Mouse (Mus musculus) left cerebral cortex, postnatal 25 days (tissue): ENCODE results near the gene Gm20696. TPM values are rescaled to one million over a fixed set of nuclear protein-coding genes. Genes with fewer than 3 reads are reported as not detected.

Experiments used
- DNase-seq, 2 experiments: peaks; one replicate each; pipeline ENCODE4 v3.0.0; 2022; ENCODE audit warnings: low spot score in 2 of 2, mixed read lengths in 1 of 2
- intact Hi-C: fragments of 180-260 bp; cut with DNase I; formaldehyde crosslinking; loops from one replicate; pipeline ENCODE4 v1.15.1; 2025
- total RNA-seq, 2 experiments: library from RNA; stranded (reverse); gene quantifications; 2 replicates each; pipeline ENCODE4 v1.2.3; 2021

Gm20696 gene
- total RNA-seq = 1 to 10 TPM; 6.1 to 9.5 TPM

DNA sequence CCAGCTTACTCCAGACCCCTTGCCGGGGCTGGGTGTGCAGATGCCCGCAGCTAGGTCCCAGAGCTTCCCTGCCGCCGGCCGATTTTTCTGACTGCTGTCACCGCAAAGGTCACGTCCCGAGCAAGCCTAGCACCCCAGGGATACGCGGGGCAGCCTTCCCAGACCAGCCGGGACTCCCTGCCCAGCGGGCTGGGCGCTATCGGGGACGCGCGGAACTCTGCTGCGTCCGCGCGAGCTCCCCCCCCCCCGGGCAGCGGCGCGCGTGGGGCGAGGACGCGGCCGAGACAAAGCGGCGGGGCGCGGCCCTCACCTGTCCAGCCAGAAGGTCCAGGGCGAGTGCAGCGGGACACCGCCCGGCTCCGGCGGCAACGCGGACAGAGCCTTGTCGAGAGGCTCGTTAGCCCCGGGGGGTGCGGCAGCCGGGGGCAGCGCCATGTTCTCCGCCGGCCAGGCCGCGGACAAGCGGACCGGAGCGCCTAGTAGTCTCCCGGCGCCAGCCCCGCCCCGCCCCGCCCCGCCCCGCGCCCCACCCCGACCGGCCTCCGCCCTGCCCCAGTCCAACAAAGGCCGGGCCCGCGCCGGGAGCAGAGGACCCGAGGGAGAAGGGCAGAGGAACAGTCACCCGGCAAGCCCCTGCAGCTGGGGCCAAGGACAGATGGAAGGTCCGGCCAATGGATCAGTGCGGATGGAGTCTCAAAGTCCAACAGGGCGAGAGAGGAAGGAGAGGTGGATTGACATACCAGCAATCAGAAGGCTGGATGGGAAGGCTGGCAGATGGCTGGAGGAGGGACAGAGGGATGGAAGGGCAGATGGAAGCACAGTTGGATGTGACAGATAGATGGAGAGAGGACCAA, at the start of gene Gm20696, which contains the start of gene Eif4e3:
Gm20696 (minus strand) TSS at position 480 of the 854 bp plus-strand sequence.
Eif4e3 (minus strand) TSS at position 454 of the 854 bp plus-strand sequence.
- intact Hi-C loops = no loop called here

DNA sequence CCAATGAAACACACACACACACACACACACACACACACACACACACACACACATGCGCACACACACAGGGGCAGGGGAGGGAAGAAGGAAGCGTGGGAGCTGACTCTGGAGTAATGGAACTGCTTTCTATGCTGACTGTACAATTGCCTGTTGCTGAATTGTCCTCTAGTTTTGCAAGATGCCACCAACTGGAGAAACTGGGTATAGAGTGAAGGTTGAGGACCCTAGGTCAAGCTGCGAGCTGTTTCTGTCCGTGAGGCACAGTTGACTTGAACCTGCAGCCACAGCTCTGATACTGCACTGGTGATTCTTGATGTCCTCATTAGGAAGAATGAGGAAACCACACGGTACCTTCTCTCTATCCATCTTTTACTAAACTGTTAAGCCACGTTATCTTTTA, 49.3 kb upstream of the Gm20696 start:
- intact Hi-C loops = no loop called here
- DNase-seq = no peak

More for the DNA sequence above, at the start of gene Gm20696, which contains the start of gene Eif4e3:
- DNase-seq = no peak

DNA sequence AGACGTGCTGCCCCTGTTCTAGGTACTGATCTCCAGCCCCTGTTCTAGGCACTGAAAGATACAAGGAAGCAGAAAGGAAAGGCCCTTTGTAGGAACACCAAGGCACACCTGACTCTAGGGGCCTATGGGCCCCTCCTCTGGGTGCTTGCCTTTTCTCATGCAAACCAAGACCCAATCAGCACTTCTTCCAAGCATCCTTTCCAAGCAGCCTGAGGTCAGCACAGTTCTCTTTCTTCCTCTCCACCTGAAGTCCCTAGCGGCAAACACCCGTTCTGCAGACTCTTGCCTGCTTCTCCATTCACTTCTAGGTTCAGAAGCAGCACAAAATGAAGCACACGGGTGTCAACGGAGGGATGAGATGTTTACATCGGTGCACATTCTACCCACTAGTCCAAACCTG, 48.6 kb upstream of the Gm20696 start:
- intact Hi-C loops = no loop called here
- DNase-seq = no peak

DNA sequence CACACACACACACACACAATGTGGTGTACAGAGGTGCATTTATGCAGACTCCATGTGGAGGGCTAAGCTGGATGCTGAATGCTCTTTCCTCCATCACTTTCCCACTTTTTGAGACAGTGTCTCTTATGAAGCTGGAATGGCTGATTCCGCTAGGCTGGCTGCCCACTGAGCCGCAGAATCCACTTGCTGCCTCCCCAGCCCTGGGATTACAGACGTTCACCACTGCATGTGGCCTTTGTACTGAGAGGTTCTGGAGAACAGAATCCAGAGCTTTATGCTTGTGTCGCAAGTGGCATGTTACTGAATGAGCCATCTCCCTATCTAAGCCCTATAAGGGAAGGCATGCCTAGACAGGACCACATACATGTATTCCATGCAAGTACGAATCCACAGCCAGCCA, 46.7 kb upstream of the Gm20696 start:
- intact Hi-C loops = no loop called here

DNA sequence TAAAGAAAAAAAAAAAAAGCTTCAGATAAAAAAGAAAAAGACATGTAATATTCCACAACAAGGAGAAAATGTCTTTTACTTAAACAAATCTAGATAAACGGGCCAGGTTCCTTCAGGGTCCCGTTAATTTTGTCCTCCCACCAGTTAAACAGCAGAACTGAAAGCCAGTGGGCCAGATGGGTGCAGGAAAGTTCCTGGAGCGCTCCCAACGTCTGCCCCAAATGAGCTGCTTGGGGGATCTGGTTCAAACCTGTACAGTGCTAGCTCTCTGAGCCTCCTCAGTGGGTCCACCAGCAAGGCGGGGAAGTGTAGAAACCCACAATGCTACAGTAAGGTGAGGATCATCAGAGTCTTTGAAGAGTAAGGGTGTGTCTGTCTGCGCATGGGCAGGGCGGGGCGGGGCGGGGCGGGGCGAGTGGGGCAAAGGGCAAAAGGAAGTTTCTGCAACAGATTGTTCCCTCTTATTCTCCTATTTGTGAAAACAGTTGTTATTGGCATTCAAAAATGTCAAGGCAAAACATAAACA, 45.0 kb upstream of the Gm20696 start:
- intact Hi-C loops = no loop called here

More for the DNA sequence above, 46.7 kb upstream of the Gm20696 start:
- DNase-seq = no peak

DNA sequence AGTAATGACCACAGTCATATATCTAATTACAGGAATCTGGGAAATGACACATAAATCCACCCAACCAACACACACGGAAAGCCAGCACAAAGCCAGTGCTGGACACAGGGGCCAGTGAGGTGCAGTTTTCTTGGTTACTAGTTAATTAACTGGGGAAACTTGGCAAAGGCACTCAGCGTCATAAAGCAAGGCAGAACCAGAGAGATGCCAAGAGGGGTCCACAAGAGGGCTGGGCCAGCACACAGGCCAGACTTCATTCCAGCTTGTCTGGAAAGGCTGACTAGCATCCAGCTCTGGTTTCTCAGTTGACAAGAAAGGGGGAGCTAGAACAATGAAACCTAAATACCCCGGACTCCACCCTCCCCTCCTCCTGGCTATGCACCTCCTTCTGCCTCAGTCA, 33.9 kb upstream of the Gm20696 start:
- intact Hi-C loops = no loop called here
- no peak for DNase-seq

More for the DNA sequence above, 45.0 kb upstream of the Gm20696 start:
- DNase-seq = no peak

DNA sequence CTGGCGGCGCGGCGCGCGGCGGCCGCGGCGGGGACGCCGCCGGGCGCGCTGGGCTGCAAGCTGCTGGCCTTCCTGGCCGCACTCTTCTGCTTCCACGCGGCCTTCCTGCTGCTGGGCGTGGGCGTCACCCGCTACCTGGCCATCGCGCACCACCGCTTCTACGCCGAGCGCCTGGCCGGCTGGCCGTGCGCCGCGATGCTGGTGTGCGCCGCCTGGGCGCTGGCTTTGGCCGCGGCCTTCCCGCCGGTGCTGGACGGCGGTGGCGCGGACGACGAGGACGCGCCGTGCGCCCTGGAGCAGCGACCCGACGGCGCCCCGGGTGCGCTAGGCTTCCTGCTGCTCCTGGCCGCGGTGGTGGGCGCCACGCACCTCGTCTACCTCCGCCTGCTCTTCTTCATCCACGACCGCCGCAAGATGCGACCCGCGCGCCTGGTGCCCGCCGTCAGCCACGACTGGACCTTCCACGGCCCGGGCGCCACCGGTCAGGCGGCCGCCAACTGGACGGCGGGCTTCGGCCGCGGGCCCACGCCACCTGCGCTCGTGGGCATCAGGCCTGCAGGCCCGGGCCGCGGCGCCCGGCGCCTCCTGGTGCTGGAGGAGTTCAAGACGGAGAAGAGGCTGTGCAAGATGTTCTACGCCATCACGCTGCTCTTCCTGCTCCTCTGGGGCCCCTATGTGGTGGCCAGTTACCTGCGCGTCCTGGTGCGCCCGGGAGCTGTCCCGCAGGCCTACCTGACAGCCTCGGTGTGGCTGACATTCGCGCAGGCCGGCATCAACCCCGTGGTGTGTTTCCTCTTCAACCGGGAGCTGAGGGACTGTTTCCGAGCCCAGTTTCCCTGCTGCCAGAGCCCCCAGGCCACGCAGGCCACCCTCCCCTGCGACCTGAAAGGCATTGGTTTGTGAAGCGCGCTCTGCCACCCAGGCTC, 26.6 kb upstream of the Gm20696 start:
- intact Hi-C loops = no loop called here
- peak in 1 of 2 experiments; percentile 60 for DNase-seq

DNA sequence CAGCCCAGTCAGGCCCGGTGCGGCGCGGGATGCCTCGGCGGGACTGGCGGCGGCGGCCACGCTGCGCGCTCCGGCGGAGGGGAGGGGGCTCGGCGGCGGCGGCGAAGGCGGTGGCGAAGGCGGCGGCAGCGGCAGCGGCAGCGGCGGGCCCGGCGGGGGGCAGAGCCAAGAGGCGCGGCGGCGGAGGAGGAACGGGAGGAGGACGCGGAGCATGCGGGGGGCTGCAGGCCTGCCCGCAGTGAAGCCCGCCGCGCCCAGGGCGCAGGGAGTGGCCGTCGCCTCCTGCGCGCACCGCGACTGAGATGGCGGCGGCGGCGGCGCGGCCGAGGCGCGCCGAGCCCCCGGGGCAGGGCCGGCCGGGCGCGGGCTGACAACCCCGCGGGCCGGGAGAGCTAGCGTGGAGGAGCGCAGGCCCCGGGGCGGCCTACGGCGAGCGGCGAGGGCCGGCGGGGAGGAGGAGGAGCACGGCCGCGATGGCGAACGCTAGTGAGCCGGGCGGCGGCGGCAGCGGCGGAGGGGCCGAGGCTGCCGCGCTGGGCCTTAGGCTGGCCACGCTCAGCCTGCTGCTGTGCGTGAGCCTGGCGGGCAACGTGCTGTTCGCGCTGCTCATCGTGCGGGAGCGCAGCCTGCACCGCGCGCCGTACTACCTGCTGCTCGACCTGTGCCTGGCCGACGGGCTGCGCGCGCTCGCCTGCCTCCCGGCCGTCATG, 25.8 kb upstream of the Gm20696 start, which contains the start of gene Gpr27:
Gpr27 (plus strand) TSS at position 474 of the 710 bp plus-strand sequence.
- DNase-seq = peak; percentile 45 to 63
- intact Hi-C loops = no loop called here

DNA sequence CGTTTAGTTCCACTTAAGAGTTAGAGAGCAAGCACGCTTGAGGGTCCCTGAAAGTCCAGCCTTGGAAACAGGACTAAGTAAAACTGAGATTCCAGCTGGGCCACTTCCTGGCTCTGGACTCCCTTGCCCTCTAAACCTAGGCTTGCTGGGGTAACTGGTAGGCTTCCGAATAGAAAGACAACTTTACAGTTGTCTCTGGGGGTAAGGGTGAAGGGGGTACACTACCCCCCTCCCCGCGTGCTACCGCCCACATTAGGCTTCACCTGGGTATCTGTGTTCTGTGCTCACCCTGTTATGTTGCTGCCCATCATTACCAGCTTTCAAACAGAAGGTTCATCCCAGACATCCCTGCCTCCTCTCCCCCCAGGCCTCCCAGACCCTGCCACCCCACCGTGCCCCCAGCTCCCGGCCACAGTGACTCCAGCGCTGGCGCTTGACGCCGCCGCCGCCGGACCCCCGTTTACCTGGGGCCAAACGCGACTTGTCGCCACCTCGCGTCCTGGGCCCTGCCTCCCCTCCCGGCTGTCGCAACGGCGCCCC, 25.1 kb upstream of the Gm20696 start:
- intact Hi-C loops = no loop called here

DNA sequence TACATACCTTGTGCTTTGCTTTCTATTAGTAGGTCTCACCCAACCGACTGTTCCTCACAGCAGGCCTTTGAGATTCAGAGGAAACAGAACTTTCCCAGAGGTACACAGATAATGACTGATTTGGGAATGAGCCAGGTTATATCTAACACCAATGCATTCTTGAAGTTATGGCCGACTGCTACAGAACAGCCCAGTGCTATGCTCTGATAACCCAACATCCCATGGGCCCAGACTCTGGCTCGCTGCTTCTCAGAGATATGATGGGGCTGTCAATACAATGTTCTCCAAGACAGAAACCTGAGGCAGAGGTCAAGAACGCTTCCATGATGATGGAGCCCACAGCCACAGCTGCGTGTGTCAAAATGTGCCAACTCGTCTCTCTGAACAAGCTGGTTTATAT, 21.9 kb upstream of the Gm20696 start:
- intact Hi-C loops = no loop called here
- no peak for DNase-seq

More for the DNA sequence above, 25.1 kb upstream of the Gm20696 start:
- no peak for DNase-seq

DNA sequence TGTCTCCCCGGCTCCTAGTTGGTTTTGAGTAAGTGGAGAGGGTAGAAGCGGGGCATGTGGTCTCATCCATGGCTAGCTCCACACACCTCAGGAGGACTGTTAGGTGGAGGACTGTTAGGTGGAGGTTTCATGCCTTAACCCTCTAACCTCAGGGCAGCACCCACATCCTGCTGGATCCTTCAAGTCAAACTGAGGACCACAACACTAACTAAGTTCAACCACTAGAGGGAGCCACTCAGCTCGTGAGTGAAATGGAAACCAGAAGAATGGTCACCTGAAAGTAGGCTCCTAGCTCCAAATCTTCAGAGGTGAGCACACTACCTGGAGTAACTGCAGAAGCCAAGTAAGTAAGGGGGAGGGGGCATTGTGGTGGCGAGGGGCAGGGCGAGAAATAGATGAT, 18.3 kb upstream of the Gm20696 start:
- no peak for DNase-seq
- intact Hi-C loops = no loop called here

DNA sequence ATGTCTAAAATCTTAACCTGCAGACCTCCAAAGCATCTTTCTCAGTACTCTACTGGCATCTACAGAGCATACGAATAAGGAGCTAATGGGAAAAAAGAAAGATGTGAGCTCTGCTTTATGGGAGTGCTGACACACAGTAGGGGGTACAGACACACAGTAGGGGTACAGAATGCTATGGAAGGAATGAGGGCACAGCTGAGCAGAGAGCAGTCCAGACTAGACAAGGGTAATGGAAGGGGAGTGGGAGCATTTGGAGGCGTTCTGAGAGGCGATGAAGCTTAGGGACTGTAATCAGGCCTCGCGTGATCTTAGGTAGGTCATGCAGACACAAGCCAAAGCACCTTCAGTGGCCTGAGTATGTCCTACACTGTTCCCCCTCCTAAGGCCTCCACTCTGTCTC, 17.4 kb upstream of the Gm20696 start:
- intact Hi-C loops = no loop called here
- DNase-seq = no peak

DNA sequence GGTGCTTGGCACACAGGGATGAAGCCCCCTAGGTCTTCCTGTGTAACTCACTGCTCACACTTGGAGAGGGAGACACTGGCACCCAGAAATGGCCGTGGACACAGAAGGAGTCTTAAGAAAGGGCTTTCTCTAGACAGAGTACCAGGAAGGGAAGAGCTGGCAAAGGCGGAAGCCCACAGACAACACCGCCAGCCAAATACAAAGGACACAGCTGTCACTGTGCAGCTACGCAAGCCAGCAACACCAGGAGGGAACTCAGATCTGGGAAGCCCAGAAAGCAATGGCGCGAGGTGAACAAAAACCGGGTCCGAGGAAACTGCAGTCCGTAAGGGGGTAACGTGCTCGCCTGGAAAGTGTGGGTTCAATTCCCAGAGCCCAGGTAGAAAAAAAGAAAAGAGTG, 11.5 kb upstream of the Gm20696 start:
- intact Hi-C loops = no loop called here
- DNase-seq = no peak

DNA sequence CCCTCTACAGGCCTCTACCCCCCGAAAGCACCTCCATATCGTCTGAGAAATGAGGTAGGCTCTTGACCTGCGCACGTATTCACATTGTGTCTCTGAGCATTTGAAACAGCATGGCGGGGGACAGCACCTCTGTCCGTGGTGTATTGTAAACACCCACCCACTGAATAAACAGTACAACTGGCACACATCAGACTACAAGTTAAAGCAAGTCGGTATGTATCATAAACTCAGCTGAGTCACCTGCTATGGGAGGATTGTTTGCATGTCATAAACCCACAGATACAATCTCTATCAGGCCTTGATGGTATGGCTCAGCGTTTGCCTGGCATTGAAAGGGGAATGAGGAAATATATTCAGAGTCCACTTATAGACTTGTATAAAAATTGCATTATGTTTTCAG, 10.7 kb upstream of the Gm20696 start:
- DNase-seq = no peak
- intact Hi-C loops = no loop called here

DNA sequence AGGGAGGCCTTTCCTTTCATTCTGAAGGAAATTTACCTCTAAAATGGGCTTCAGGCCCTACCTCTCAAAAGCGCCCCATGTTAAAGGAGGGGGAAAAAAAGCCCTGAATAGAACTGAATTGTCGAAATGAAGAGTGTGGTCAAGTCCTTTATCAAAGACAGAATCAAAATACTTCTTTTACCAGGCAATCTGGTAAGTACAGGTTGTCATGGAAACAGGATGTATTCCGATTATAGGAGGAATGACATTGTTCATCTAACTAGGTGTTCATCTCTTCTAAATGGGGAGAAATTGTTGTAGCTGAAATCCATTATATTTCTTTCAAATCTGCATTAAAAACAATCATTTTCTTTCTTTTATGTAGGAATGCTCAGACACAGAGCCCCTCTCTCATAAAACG, 7.9 kb upstream of the Gm20696 start:
- intact Hi-C loops = no loop called here
- no peak for DNase-seq

DNA sequence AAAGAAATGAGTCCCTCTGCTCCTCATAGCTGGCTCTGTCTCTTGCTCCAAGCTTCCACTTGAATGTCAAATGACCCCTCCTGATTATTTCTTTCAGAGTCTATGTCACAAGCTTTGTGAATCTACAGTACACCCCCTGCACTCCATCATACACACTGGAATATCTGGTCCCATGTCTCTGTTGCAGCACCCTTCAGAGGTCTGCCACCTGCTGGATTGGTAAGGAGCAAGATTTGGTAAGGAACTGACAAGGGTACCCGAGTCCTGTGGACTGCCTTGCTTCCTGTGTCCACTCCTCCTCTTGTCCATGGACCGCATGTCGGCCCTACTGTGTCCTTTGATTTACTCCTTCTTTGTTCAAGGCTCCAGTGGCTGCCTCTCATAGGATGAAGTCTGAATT, 5.2 kb upstream of the Gm20696 start:
- intact Hi-C loops = no loop called here
- no peak for DNase-seq

DNA sequence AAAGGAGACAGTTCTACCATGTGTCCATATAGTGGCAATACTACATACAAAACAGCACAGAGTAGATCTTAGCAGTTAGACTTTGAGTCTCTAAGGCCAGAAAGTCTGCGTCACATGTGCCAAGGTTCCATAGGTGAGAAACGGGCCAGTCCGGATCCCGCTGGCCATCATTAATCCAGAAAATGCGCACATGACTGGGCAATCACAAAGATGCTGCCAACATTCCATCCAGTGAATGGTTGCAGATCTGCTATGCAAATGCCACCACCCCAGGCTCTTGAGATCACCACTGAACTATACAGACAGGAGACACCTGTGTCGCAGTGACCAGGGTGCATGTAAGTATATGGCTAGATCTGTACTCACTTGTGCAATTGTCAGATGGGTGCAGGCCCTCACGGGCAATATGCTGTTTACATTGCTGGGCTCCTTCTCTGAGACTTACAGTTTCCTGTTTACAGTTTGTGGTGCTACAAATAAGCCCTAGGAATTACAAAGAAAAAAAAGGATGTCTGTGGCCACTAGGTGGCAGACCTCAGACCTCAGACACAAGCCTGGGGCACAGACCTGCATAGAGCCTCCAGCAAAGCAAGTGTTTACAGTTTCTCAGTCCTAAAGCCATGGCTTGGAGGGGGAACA, 4.0 kb upstream of the Gm20696 start:
- intact Hi-C loops = no loop called here
- peak; percentile 69 for DNase-seq

DNA sequence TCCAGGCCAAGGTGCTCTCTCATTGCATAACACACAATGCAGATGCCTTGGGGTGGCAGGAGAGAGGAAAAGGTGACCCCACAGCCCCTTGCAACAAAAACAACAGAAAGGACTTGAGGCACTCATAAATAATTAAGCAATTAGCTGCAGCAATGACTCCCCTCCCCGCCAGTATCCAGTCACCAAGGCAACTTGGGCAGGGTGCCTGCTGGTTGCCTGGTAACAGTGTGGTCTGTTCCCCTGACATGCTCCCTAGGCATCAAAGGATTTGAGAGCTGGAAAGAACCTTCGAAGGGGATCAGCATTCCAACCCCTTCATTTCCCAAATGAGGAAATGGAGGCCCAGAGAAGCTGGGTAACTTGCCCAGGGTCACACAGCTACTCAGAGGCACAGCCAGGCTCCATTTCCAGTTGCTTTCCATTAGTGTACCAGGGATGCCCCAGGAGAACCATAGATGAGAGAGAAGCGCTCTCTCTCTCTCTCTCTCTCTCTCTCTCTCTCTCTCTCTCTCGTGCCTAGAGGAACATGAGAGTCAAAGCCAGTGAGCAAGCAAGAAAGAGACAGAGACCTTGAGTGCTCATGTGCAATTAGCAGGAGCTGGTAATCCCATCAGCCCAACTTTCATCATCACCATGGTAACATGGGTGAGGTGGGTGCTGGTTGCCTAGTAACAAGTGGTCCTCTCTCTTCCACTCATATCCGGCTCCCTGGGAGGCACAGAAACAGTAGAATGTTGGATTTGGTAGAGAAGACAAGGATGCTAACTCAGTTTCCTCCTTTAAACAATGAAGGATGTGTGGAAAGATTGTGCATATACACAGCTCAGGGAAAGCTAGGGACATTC, 3.1 kb upstream of the Gm20696 start:
- peak; percentile 75 to 85 for DNase-seq
- intact Hi-C loops = no loop called here
